Mouse (Mus musculus) fat pad, adult 2 months (tissue): ENCODE measurements at regions not wholly inside any gene's neighbourhood (a gene's known extent, or its start where the extent isn't known, plus 50 kb on each side); places are given as distances from the start of the nearest gene placed in this dataset.

ENCODE experiments used
- DNase-seq: peaks from one replicate; pipeline ENCODE4 v3.0.0-alpha.2; 2011; ENCODE audit warnings: low read depth, low spot score; ENCODE audit errors: extremely low read depth

- no peak for DNase-seq
Observed at GRCm38 (mm10) chr10:66781171-66781510, 314.8 kb upstream of the Jmjd1c start.

GRCm38 (mm10) chr10:66782025-66782424, 313.9 kb upstream of the Jmjd1c start:
- no peak for DNase-seq

GRCm38 (mm10) chr10:66787812-66788211, 308.1 kb upstream of the Jmjd1c start:
- no peak for DNase-seq

- DNase-seq: no peak
Observed at GRCm38 (mm10) chr10:66796296-66796695, 299.6 kb upstream of the Jmjd1c start.

GRCm38 (mm10) chr10:66802691-66803090, 293.2 kb upstream of the Jmjd1c start:
- DNase-seq: no peak

DNA sequence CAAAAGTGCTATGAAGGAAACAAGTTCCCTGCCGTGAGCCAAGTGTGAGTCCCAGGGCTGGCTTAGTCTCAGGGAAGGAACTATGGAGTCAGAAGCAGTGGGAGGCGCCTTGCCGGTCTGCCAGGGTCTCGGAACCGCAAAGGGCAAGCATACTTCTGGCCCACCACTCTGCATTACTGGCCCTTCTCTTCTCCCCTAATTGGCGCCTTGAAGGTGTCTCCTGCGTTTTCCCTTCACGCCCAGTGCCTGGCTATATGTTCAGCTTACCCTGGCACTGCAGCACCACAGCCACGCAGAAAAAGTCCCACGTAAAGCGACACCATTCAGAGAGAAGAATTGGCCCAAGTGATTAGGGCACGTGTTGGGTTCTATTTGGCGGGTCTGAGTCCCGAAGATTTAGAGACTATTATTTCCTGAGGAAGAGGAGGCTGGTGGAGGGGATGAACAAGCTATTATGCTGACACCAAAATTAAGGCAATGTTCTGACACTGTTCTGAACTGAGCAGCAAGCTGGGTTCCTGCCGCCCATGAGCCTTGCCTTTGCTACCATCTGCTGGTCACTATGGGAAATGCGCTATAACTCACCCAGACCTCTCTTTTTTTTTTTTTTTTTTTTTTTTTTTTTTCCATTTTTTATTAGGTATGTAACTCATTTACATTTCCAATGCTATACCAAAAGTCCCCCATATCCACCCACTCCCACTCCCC, 288.5 kb upstream of the Jmjd1c start:
- DNase-seq: no peak

GRCm38 (mm10) chr10:66812515-66813260, 283.2 kb upstream of the Jmjd1c start:
- DNase-seq: no peak

GRCm38 (mm10) chr10:66813850-66814564, 281.9 kb upstream of the Jmjd1c start:
- no peak for DNase-seq

DNA sequence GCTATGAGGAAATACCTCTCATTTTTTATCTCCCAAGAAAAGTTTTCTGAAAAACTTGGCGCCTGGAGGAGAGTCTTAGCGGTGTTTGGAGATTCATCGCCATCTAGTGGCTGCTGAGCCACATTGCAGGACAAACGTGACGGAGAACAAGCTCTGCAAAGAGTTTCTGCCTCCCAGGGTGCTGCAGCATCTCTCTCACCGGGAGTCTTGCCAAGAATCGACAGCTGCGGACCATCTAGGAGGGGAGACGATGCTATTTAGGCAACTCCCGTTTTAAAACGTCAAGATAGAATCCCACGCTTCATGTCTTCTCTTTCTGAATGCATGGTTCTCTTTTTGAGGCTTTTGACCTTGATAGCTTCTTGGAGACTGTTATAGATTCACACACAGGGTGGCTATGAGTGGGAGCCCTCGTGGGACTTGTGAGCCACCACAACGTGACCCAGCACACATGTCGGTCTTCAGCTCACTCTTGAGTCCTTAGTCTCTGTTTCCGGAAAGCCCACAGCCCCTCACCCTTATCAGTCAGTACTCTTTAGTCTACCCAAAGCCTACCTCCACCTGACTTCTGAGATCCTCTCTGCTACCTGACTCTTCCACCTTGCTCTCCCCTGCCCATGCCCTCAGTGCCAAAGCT, 281.2 kb upstream of the Jmjd1c start:
- peak; percentile 33 for DNase-seq

DNA sequence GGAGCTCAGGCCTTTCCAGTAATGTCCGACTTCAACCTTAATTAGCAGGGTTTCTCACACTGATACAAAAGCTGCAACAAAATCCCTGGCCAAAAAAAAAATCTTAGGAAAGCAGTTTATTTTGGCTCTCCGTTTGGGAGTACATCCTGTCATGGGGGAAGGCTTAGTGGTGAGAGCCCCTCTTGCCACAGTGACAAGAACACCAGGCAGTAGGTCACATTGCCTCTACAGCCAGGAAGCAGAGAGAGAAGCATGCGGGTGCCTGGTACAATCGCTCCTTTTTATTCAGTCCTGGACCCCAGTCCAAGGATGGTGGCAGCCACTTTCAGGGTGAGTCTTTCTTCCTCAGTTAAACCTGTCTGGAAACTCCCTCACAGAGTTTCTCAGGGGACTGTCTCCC, 280.0 kb upstream of the Jmjd1c start:
- no peak for DNase-seq

DNA sequence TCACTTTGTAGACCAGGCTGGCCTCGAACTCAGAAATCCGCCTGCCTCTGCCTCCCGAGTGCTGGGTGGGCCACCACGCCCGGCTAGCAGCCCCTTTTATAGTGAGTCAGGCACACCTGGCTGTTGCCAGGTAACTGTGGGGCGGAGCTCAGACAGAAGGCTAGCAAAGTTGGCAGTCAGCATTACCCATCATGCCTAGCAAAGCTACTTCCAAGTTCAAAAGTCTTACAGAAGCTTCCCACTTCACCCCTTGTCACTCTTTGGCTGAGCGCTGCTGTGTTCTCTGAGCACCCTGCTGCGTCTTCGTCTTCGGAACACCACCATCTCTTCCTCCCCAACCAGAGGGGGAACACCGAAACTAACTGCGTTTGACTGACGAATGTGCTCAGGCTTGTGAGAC, 279.1 kb upstream of the Jmjd1c start:
- no peak for DNase-seq

DNA sequence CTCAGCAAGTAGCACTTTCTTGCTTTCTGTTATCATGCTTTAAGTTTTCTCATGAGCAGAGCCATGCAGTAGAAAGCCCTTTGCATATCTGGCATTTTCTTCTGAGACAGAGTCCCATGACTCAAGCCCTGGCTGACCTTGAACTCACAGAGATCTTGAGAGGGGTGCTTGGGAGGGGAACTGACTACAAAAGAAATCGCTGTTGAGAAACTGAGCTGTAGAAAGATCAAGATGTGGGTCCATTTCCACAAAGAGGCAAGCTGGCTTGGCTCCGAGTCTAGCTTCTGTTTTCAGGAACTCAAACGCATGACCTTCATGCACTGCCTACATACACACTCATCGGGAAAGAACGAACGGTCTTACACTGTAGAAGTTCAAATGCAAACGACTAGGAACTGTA, 278.0 kb upstream of the Jmjd1c start:
- DNase-seq: no peak

- DNase-seq: no peak
Observed at GRCm38 (mm10) chr10:66819517-66819916, 276.4 kb upstream of the Jmjd1c start.

GRCm38 (mm10) chr10:66825737-66826136, 270.2 kb upstream of the Jmjd1c start:
- DNase-seq: no peak

GRCm38 (mm10) chr10:66826327-66826726, 269.6 kb upstream of the Jmjd1c start:
- no peak for DNase-seq

DNA sequence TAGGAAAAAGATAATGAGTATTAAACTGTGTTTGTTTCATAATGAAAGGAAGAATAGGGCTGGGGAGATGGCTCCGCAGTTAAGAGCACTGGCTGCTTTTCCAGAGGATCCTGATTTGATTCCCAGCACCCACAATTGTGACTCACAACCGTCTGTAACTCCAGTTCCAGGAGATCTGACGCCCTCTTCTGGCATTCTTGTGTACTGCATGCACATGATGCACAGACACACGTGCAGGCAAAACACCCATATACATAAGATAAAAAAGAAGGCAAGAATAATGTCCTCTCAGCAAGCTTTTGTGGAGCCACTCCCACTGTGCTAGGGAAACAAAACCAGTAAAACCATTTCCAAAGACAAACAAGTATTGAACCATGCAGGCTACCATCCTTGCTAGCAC, 261.0 kb upstream of the Jmjd1c start:
- no peak for DNase-seq

GRCm38 (mm10) chr10:66839058-66839457, 256.9 kb upstream of the Jmjd1c start:
- DNase-seq: no peak

- DNase-seq: no peak
Observed at GRCm38 (mm10) chr10:66843258-66843657, 252.7 kb upstream of the Jmjd1c start.

- no peak for DNase-seq
Observed at GRCm38 (mm10) chr10:66848778-66849177, 247.1 kb upstream of the Jmjd1c start.

- DNase-seq: no peak
Observed at GRCm38 (mm10) chr10:66849681-66850080, 246.2 kb upstream of the Jmjd1c start.

DNA sequence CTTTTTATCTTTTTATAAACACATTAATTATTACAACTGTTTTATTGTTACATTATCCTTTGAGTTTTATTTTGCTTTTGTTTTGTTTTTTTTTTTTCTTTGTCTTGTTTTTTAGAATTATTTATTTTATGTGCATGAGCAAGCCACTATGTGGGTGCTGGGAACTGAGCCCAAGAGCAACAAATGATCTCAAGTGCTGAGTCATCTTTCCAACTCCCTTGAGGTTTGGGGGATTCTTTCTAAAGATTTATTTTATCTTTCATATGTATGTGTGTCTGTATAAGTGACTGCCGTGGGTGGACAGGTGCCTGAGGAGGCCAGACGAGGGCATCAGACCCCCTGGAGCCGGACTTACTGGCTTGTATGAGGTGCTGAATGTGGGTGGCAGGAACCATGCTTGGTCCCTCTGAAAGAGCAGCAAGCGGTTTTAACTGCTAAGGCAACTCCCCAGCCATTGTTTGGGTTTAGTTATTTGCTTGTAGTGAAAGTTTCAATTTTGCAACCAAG, 244.9 kb upstream of the Jmjd1c start:
- no peak for DNase-seq
